Mouse (Mus musculus) midbrain, embryonic 15.5 days (tissue): ENCODE measurements around the gene Cadps2. TPM values are rescaled to one million over a fixed set of nuclear protein-coding genes. Genes with fewer than 3 reads are reported as not detected.
A peak's percentile ranks its signal among the peaks of the same experiment; 100 is the strongest.

Experiments used
- ATAC-seq: fragments of 200-750 bp; cut with Nextera tagmentation; replicated peaks from 2 replicates; pipeline ENCODE4 v1.8.0; 2017; ENCODE audit warnings: moderate TSS enrichment
- H3K27ac ChIP-seq: fragments of 300-500 bp; sonication (generic); 2 replicates; pipeline ENCODE4 v1.5.1; 2015; ENCODE audit warnings: mild to moderate bottlenecking, inconsistent platforms
- H3K27me3 ChIP-seq: fragments of 300-500 bp; sonication (generic); replicated peaks from 2 replicates; pipeline ENCODE4 v1.6.1; 2015; ENCODE audit warnings: inconsistent platforms
- H3K36me3 ChIP-seq: fragments of 300-500 bp; sonication (generic); replicated peaks from 2 replicates; pipeline ENCODE4 v1.6.1; 2015; ENCODE audit warnings: inconsistent platforms
- H3K4me1 ChIP-seq: fragments of 300-500 bp; sonication (generic); 2 replicates; pipeline ENCODE4 v1.6.1; 2015; ENCODE audit warnings: inconsistent platforms
- H3K4me2 ChIP-seq: fragments of 300-500 bp; sonication (generic); 2 replicates; pipeline ENCODE4 v1.6.1; 2015; ENCODE audit warnings: inconsistent platforms, mild to moderate bottlenecking, moderate library complexity
- H3K4me3 ChIP-seq: fragments of 300-500 bp; sonication (generic); 2 replicates; pipeline ENCODE4 v1.5.1; 2015; ENCODE audit warnings: mild to moderate bottlenecking, inconsistent platforms
- H3K9ac ChIP-seq: fragments of 300-500 bp; sonication (generic); 2 replicates; pipeline ENCODE4 v1.6.1; 2015; ENCODE audit warnings: mild to moderate bottlenecking, inconsistent platforms
- H3K9me3 ChIP-seq: fragments of 300-500 bp; sonication (generic); 2 replicates; pipeline ENCODE4 v1.6.1; 2016; ENCODE audit warnings: inconsistent platforms
- WGBS: fragments of 180-500 bp; shearing (Covaris S2); methylation state at CpG from one replicate; pipeline ENCODE4 v1.1.7; 2015; ENCODE audit warnings: mixed read lengths; 5-methylcytosine and 5-hydroxymethylcytosine counted together
- polyA plus RNA-seq: library from polyadenylated mRNA; unstranded; fragments of >200 nt; fragmentation: Nextera tagmentation; extraction: Ambion mirVana; gene quantifications from 2 replicates; pipeline ENCODE4 v1.2.1, GENCODE M21; 2015

Cadps2 gene
- polyA plus RNA-seq, 1 experiment from 2014 or later, result 7.9 TPM

DNA sequence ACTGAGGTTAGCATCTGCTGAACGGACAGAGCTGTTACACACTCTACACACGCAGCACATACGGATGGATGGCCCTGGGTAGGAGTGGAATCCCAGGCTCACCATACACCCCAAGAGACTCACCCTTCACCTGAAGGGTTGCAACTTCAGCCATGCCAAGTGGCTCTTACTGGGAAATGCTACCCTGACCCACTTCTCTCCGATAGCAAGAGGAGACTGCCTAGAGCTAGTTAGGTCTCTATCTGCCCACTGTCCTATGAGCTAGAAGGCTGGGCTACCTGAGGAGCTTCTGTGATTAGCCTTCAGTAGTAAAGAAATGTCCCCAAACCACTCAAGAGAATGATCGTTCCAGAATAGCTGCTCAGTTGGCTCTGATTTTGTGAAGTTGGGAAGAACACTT, 2.1 kb downstream of the Cadps2 start:
- no peak for ATAC-seq
- no peak overlapping the region for H3K9ac ChIP-seq
- no peak overlapping the region for H3K27ac ChIP-seq
- H3K4me3 ChIP-seq, result no peak overlapping the region
- WGBS, result 88% methylated on average over 5 of the region's 5 CpGs
- H3K4me1 ChIP-seq, result peaks cover 18% of the 10 kb centered on the region
- no peaks in the 10 kb centered on the region for H3K36me3 ChIP-seq
- no peaks in the 10 kb centered on the region for H3K9me3 ChIP-seq
- 0 out of 2 replicates have a peak overlapping the region, but pooled peaks have one; percentile 6 for H3K4me2 ChIP-seq
- H3K27me3 ChIP-seq, result peaks cover 23% of the 10 kb centered on the region

GRCm38 (mm10) chr6:23836694-23837093, 2.5 kb downstream of the Cadps2 start:
- Histone ChIP-seq H3K9me3 (no peaks in the 10 kb centered on the region), H3K4me1 (peaks cover 18% of the 10 kb centered on the region), H3K9ac (no peak overlapping the region), H3K27me3 (peaks cover 23% of the 10 kb centered on the region), H3K4me3 (no peak overlapping the region), H3K36me3 (no peaks in the 10 kb centered on the region), H3K4me2 (no peak overlapping the region), H3K27ac (no peak overlapping the region)
- ATAC-seq, result no peak
- WGBS, result 63% methylated on average over 2 of the region's 2 CpGs

DNA sequence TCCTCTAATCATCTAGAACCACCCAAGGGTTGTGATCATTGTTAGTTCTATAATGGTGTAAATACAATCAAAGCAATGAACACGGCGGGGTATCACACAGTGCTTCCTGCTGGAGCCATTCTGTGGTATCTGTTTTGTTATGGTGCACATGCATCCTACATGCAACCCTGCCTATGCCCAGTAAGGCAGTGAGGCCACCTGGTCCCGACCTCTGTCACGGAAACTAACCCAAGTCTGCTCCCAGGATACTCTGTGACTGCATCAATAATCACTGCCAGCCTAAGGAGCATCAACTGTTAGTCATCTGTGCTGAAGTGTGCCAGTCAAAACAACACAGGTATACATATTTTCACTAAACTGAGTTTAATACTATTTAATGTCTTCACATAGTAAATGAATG, 3.7 kb downstream of the Cadps2 start:
- H3K27me3 ChIP-seq, result peaks cover 23% of the 10 kb centered on the region
- H3K9ac ChIP-seq, result no peak overlapping the region
- ATAC-seq, result no peak
- no peak overlapping the region for H3K4me2 ChIP-seq
- no peak overlapping the region for H3K27ac ChIP-seq
- no peaks in the 10 kb centered on the region for H3K36me3 ChIP-seq
- 91% methylated on average over 4 of the region's 4 CpGs for WGBS
- no peak overlapping the region for H3K4me3 ChIP-seq
- H3K9me3 ChIP-seq, result no peaks in the 10 kb centered on the region
- H3K4me1 ChIP-seq, result peaks cover 18% of the 10 kb centered on the region

DNA sequence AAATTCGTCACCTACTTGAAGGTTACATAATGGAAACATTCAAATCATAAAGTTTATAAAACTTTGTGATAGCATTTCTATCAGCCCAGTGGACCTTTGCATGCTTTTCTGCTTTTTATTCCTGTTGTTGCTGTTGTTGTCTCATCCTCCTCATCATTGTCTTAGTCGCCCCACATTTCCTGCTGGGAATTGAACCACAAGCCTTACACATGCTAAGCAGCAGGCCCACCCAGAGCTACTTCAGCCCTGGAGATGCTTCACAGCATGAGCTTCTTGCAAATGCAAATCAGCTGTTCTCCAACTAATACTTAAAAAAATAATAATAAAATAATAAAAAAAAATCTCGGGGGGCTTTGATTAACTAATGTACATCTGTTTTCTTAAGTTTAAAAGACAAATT, 8.5 kb downstream of the Cadps2 start:
- Histone ChIP-seq H3K36me3 (no peaks in the 10 kb centered on the region), H3K27me3 (no peaks in the 10 kb centered on the region), H3K27ac (no peak overlapping the region), H3K9ac (no peak overlapping the region), H3K9me3 (no peaks in the 10 kb centered on the region), H3K4me2 (no peak overlapping the region), H3K4me3 (no peak overlapping the region), H3K4me1 (no peaks in the 10 kb centered on the region)
- WGBS, result 48% methylated on average over 3 of the region's 3 CpGs
- ATAC-seq, result no peak

DNA sequence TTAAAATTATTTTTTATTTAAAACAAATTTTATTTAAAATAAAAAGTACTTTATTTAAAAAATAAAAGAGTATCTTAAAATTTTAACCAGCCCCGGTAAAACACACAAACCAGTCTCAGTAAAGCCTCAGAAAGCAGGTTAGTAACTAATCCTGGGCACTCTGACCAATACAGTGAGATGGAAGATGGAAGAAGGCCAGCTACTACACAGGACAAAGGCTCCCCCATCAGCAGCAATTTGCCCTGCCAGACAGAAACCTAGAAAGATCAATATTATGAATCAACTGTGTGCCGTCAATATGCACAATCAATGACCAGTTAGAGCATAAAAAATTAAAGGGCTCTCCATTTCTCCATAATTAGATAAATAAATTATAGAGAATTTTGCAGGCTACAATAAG, 9.9 kb downstream of the Cadps2 start:
- no peaks in the 10 kb centered on the region for H3K4me1 ChIP-seq
- WGBS, result 77% methylated on average over 2 of the region's 2 CpGs
- no peaks in the 10 kb centered on the region for H3K36me3 ChIP-seq

GRCm38 (mm10) chr6:23821819-23822218, 17.4 kb downstream of the Cadps2 start:
- Histone ChIP-seq H3K27me3 (no peaks in the 10 kb centered on the region), H3K9me3 (no peaks in the 10 kb centered on the region), H3K4me2 (no peak overlapping the region), H3K9ac (no peak overlapping the region), H3K36me3 (no peaks in the 10 kb centered on the region), H3K4me1 (no peaks in the 10 kb centered on the region), H3K4me3 (no peak overlapping the region), H3K27ac (no peak overlapping the region)
- WGBS, result 83% methylated on average over 5 of the region's 5 CpGs
- ATAC-seq, result no peak

More for the DNA sequence above, 9.9 kb downstream of the Cadps2 start:
- H3K4me3 ChIP-seq, result no peak overlapping the region
- no peak overlapping the region for H3K4me2 ChIP-seq
- H3K9ac ChIP-seq, result no peak overlapping the region
- H3K9me3 ChIP-seq, result no peaks in the 10 kb centered on the region
- no peak for ATAC-seq
- no peaks in the 10 kb centered on the region for H3K27me3 ChIP-seq
- no peak overlapping the region for H3K27ac ChIP-seq

DNA sequence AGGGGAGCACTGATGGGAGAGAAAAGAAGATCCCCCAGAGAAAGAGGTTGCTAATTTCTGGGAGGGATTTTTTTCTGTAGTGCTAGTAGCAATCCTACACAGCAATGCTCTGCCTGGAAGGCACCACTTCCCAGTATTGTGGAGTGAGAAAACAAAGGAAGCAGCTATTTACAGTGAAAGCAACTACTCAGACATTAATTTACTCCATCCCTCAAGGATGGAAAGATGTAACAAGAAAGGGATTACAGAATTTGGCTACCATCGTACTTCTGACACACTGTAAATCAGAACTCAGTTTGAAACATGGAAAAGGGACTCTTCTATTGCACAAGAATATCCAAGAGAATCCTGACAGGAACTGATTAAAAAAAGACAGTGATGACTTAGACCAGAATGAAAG, 29.1 kb downstream of the Cadps2 start:
- Histone ChIP-seq H3K9ac (no peak overlapping the region), H3K4me3 (no peak overlapping the region), H3K27ac (no peak overlapping the region), H3K27me3 (no peaks in the 10 kb centered on the region), H3K9me3 (no peaks in the 10 kb centered on the region), H3K36me3 (no peaks in the 10 kb centered on the region), H3K4me2 (no peak overlapping the region), H3K4me1 (no peaks in the 10 kb centered on the region)
- ATAC-seq, result 0 out of 2 replicates have a peak, but pooled peaks have one; percentile 24
- 73% methylated on average over 1 of the region's 1 CpGs for WGBS

DNA sequence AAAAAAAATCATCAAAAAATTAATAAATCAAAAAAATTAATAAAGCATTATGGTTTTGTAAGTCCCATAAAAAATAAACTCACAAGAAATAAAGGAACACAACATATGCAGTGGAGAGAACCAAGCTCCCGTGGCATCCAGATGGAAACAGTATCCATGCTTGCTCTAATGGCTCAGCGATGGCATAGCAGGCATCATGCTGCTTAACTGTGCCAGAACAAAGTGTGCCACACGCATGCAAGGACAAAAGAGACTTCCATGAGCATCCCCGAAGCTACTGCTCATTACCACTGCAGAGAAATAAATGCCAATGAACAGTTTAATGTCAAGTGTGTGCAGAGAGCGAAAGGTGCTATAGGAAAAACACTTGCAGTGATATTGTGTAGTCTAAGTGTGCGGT, 29.9 kb downstream of the Cadps2 start:
- H3K27ac ChIP-seq, result no peak overlapping the region
- H3K9me3 ChIP-seq, result no peaks in the 10 kb centered on the region
- no peak overlapping the region for H3K4me3 ChIP-seq
- 76% methylated on average over 6 of the region's 6 CpGs for WGBS
- ATAC-seq, result peak; percentile 42; the same call in 1 of the 2 replicates
- no peak overlapping the region for H3K4me2 ChIP-seq
- H3K36me3 ChIP-seq, result no peaks in the 10 kb centered on the region
- no peaks in the 10 kb centered on the region for H3K27me3 ChIP-seq
- no peak overlapping the region for H3K9ac ChIP-seq
- no peaks in the 10 kb centered on the region for H3K4me1 ChIP-seq

DNA sequence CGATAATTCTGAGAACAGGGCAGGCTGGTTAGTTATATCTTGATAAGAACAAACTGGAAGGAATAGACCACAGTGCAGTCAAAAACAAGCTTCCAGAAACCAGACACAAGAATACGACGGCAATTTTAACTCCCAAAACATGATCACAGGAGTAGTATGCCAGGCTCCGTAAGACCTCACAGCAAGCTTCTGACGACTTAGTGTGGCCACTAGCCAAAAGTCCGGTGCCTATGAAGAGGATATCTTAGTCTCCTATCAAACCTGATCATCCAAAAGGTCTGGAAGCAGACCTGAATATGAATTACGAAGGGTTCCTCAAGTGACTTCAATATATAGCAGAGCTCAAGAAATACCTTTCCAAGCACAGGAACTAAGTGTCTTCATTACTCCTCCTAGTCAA, 33.9 kb downstream of the Cadps2 start:
- H3K9ac ChIP-seq, result no peak overlapping the region
- no peak overlapping the region for H3K4me3 ChIP-seq
- no peaks in the 10 kb centered on the region for H3K27me3 ChIP-seq
- no peaks in the 10 kb centered on the region for H3K4me1 ChIP-seq
- no peaks in the 10 kb centered on the region for H3K36me3 ChIP-seq
- no peak overlapping the region for H3K4me2 ChIP-seq
- whole genome bisulfite sequencing, result 93% methylated on average over 7 of the region's 7 CpGs
- no peaks in the 10 kb centered on the region for H3K9me3 ChIP-seq
- H3K27ac ChIP-seq, result no peak overlapping the region
- ATAC-seq, result no peak

GRCm38 (mm10) chr6:23791822-23792221, 47.4 kb downstream of the Cadps2 start:
- Histone ChIP-seq H3K4me3 (no peak overlapping the region), H3K9me3 (no peaks in the 10 kb centered on the region), H3K9ac (no peak overlapping the region), H3K27me3 (no peaks in the 10 kb centered on the region), H3K36me3 (no peaks in the 10 kb centered on the region), H3K4me2 (no peak overlapping the region), H3K27ac (no peak overlapping the region), H3K4me1 (no peaks in the 10 kb centered on the region)
- no peak for ATAC-seq
- 82% methylated on average over 3 of the region's 3 CpGs for WGBS

- no peak for ATAC-seq
- Histone ChIP-seq H3K27me3 (no peaks in the 10 kb centered on the region), H3K9me3 (no peaks in the 10 kb centered on the region), H3K4me1 (no peaks in the 10 kb centered on the region), H3K9ac (no peak overlapping the region), H3K27ac (no peak overlapping the region), H3K4me3 (no peak overlapping the region), H3K36me3 (no peaks in the 10 kb centered on the region), H3K4me2 (no peak overlapping the region)
- WGBS, result 41% methylated on average over 1 of the region's 1 CpGs
Measured at GRCm38 (mm10) chr6:23777641-23778040, 61.6 kb downstream of the Cadps2 start.

DNA sequence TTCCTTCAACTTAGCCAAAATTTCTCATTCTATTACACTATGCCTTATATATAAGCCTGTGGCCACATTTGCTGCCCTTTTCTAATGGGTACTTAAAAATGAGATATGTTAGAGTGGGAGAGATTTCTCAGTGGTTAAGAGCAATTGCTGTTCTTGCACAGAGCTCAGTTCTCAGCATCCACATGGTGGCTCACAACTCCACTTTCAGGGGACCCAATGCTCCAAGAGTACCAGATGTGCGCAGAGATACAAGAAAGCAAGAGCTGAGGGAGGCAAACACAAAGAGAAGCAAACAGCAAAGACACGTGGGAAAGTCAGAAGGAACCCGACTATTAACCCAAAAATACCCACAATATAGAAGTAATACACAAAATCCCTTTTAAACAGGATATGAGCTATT, 77.0 kb downstream of the Cadps2 start:
- H3K4me2 ChIP-seq, result no peak overlapping the region
- H3K9me3 ChIP-seq, result no peaks in the 10 kb centered on the region
- no peak overlapping the region for H3K9ac ChIP-seq
- H3K4me1 ChIP-seq, result no peaks in the 10 kb centered on the region
- no peak overlapping the region for H3K4me3 ChIP-seq
- no peaks in the 10 kb centered on the region for H3K27me3 ChIP-seq
- ATAC-seq, result no peak
- H3K36me3 ChIP-seq, result no peaks in the 10 kb centered on the region
- H3K27ac ChIP-seq, result no peak overlapping the region
- WGBS, result 59% methylated on average over 3 of the region's 3 CpGs

DNA sequence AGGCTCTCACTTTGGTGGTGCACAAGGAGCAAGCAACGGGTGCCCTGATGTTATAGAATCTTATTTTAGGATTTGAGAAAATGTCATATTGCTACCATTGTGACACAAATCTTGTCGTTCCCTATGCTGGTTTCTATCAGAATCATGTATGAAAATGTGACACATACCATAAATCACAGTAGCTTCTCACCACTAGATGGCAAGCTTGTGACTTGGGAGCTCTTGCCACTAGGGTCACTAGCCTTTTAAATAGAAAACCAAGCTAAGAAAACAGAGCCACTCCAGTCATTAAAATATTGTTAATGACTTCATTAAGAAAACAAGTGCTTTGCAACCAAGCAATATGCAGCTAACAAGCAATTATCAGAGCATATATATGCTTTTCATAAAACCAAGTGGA, 81.0 kb downstream of the Cadps2 start:
- ATAC-seq, result no peak
- Histone ChIP-seq H3K4me2 (no peak overlapping the region), H3K27ac (no peak overlapping the region), H3K4me3 (no peak overlapping the region), H3K4me1 (no peaks in the 10 kb centered on the region), H3K36me3 (no peaks in the 10 kb centered on the region), H3K9me3 (no peaks in the 10 kb centered on the region), H3K9ac (no peak overlapping the region), H3K27me3 (no peaks in the 10 kb centered on the region)
- WGBS, result 88% methylated on average over 2 of the region's 2 CpGs

- no peak overlapping the region for H3K4me3 ChIP-seq
- ATAC-seq, result no peak
- no peak overlapping the region for H3K4me2 ChIP-seq
- no peaks in the 10 kb centered on the region for H3K4me1 ChIP-seq
- no peak overlapping the region for H3K9ac ChIP-seq
- no peaks in the 10 kb centered on the region for H3K9me3 ChIP-seq
- H3K27ac ChIP-seq, result no peak overlapping the region
- 77% methylated on average over 5 of the region's 5 CpGs for WGBS
- H3K27me3 ChIP-seq, result no peaks in the 10 kb centered on the region
- no peaks in the 10 kb centered on the region for H3K36me3 ChIP-seq
Measured at GRCm38 (mm10) chr6:23748823-23749222, 90.4 kb downstream of the Cadps2 start.
